Mouse (Mus musculus) cerebellum, adult 2 months (tissue): ENCODE results near the gene Nkx2-3.

Source experiments
- CTCF ChIP-seq: fragments of 200-500 bp; IDR thresholded peaks from 2 replicates; pipeline ENCODE4 v1.5.1; 2011; ENCODE audit warnings: low read depth, mild to moderate bottlenecking, control low read depth, low read length, moderate library complexity, borderline replicate concordance; ENCODE audit not compliant: insufficient read depth
- POLR2A ChIP-seq: fragments of 200-500 bp; IDR thresholded peaks from 2 replicates; pipeline ENCODE4 v1.6.1; 2011; ENCODE audit warnings: low read length, control low read depth, borderline replicate concordance; ENCODE audit not compliant: insufficient read depth

- TF ChIP-seq POLR2A, result no peak
- no peak for TF ChIP-seq CTCF
These were observed 28.9 kb upstream of the Nkx2-3 start for GRCm38 (mm10) chr19:43583192-43583591.
